Mouse (Mus musculus) spleen, postnatal 36 days (tissue): ENCODE measurements around the gene Kif1bp.

Source experiments
- DNase-seq, 2 experiments: peaks; one replicate each; pipeline ENCODE4 v3.0.0; 2022; ENCODE audit warnings: low spot score in 2 of 2, mixed read lengths in 1 of 2

Gene Kif1bp

GRCm38 (mm10) chr10:62556558-62556901, 21.7 kb downstream of the Kif1bp start:
- DNase-seq, result no peak

GRCm38 (mm10) chr10:62555705-62556557, 22.3 kb downstream of the Kif1bp start:
- no peak for DNase-seq

- DNase-seq, result peak; percentile 32 to 46
These were observed 24.6 kb downstream of the Kif1bp start for GRCm38 (mm10) chr10:62553611-62554091.

- DNase-seq, result no peak
These were observed 27.4 kb downstream of the Kif1bp start for GRCm38 (mm10) chr10:62550787-62551300.

- DNase-seq, result peak; percentile 72 to 76
These were observed 28.6 kb downstream of the Kif1bp start for GRCm38 (mm10) chr10:62549523-62550166.

- DNase-seq, result no peak
These were observed 31.8 kb downstream of the Kif1bp start for GRCm38 (mm10) chr10:62546441-62546840.

GRCm38 (mm10) chr10:62545759-62546158, 32.5 kb downstream of the Kif1bp start:
- no peak for DNase-seq

- DNase-seq, result peak in 1 of 2 experiments; percentile 35
These were observed 33.9 kb downstream of the Kif1bp start for GRCm38 (mm10) chr10:62544316-62544715.

GRCm38 (mm10) chr10:62543399-62543808, 34.9 kb downstream of the Kif1bp start:
- DNase-seq, result peak; percentile 88 to 89

- no peak for DNase-seq
These were observed 35.3 kb downstream of the Kif1bp start for GRCm38 (mm10) chr10:62542928-62543327.

GRCm38 (mm10) chr10:62542507-62542906, 35.8 kb downstream of the Kif1bp start:
- no peak for DNase-seq

- DNase-seq, result peak; percentile 82 to 83
These were observed 36.8 kb downstream of the Kif1bp start for GRCm38 (mm10) chr10:62541499-62541898.

GRCm38 (mm10) chr10:62540800-62541199, 37.5 kb downstream of the Kif1bp start:
- no peak for DNase-seq

- no peak for DNase-seq
These were observed 43.7 kb downstream of the Kif1bp start for GRCm38 (mm10) chr10:62534509-62534908.

GRCm38 (mm10) chr10:62532832-62533231, 45.4 kb downstream of the Kif1bp start:
- DNase-seq, result no peak

GRCm38 (mm10) chr10:62530183-62530582, 48.1 kb downstream of the Kif1bp start:
- no peak for DNase-seq

GRCm38 (mm10) chr10:62527351-62527750, 50.9 kb downstream of the Kif1bp start, which contains the start of gene Srgn:
Gene Srgn (minus strand): TSS chr10:62527451.
- no peak for DNase-seq

- DNase-seq, result no peak
These were observed 55.8 kb downstream of the Kif1bp start for GRCm38 (mm10) chr10:62522346-62522950.

- no peak for DNase-seq
These were observed 56.5 kb downstream of the Kif1bp start for GRCm38 (mm10) chr10:62521763-62522162.

GRCm38 (mm10) chr10:62520911-62521310, 57.3 kb downstream of the Kif1bp start:
- DNase-seq, result no peak

- no peak for DNase-seq
These were observed 60.7 kb downstream of the Kif1bp start for GRCm38 (mm10) chr10:62517511-62517910.

- DNase-seq, result peak; percentile 55 to 56
These were observed 65.4 kb downstream of the Kif1bp start for GRCm38 (mm10) chr10:62512855-62513254.
